In the genomic region with DNA sequence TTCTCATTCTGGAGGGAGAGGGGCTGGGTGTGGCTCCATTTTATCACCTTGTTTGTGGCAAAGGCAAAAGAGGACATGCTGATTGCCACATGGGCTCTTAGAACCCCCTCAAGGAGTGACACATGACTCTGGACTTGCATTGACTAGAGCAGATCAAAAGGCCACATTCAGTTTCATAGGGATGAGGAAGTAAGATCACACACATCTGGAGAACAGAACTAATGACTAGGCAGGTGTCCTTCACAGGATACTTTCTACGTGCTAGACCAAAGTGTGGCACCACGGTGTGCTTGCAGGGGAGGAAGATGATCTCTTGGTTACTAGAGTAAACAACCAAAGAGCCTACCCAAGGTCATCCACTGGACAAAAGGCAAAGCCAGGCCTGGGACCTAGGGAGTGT, we compare ENCODE assay signal across 18 mouse cellular contexts.
"Had no signal": no experiment of that assay in that cellular context is flagged by ENCODE, and none has a peak within 500 bp of the region (broad histone marks: within the 10 kb centered on the region; RNA-seq: fewer than 3 reads in every experiment).

No protein-coding gene starts in this region.

- H3K27me3 ChIP-seq: neural tube, embryonic 15.5 days had no signal

- H3K9me3 ChIP-seq: midbrain, embryonic 10.5 days; midbrain, embryonic 12.5 days; neural tube, embryonic 13.5 days; neural tube, embryonic 15.5 days had no signal

- DNase-seq: lung, adult 18-20 months; lung, embryonic 14.5 days; lung, postnatal 10 days; lung, postnatal 4 days; midbrain, embryonic 14.5 days; retina, postnatal 1 day; right cerebral cortex, adult 18-20 months; right cerebral cortex, postnatal 25 days; right cerebral cortex, postnatal 4 days; spleen, adult 18-20 months; thymus, adult 18-20 months; thymus, postnatal 14 days; thymus, postnatal 36 days had no signal

- H3K9ac ChIP-seq: lung, embryonic 14.5 days; midbrain, embryonic 12.5 days; neural tube, embryonic 13.5 days; neural tube, embryonic 15.5 days had no signal

- H3K4me3 ChIP-seq: midbrain, embryonic 10.5 days; midbrain, embryonic 12.5 days; myocyte; neural tube, embryonic 13.5 days; neural tube, embryonic 15.5 days had no signal

- H3K36me3 ChIP-seq: midbrain, embryonic 10.5 days; midbrain, embryonic 12.5 days; neural tube, embryonic 13.5 days; neural tube, embryonic 15.5 days had no signal

- H3K27ac ChIP-seq: midbrain, embryonic 10.5 days; midbrain, embryonic 12.5 days; neural tube, embryonic 13.5 days; neural tube, embryonic 15.5 days had no signal
